Mouse (Mus musculus) CH12.LX (cell line): Measurements from ENCODE around the gene Fxyd2. TPM values are rescaled to one million over a fixed set of nuclear protein-coding genes. Genes with fewer than 3 reads are reported as not detected.

Experiments
- DNase-seq: peaks from one replicate; pipeline ENCODE4 v3.0.0-alpha.2; 2013; ENCODE audit errors: extremely low read depth
- H3K27ac ChIP-seq: 2 replicates; pipeline ENCODE4 v1.5.1; 2012; ENCODE audit warnings: low read depth, mild to moderate bottlenecking, control low read depth, moderate library complexity; ENCODE audit not compliant: insufficient read depth
- H3K27me3 ChIP-seq: replicated peaks from 2 replicates; pipeline ENCODE3; 2012; ENCODE audit warnings: inconsistent platforms
- H3K36me3 ChIP-seq, 2 experiments: replicated peaks in 1 of 2; 2 replicates each; pipeline versions ENCODE3 to v1.6.1; 2012; ENCODE audit warnings: inconsistent platforms in 1 of 2, low read length in 1 of 2, mild to moderate bottlenecking in 1 of 2, mixed read lengths in 1 of 2, moderate library complexity in 1 of 2; ENCODE audit not compliant: control insufficient read depth in 1 of 2, insufficient read depth in 1 of 2
- H3K4me1 ChIP-seq, 2 experiments: 2 replicates each; pipeline ENCODE4 v1.6.1; 2012; ENCODE audit warnings: inconsistent platforms in 1 of 2, moderate library complexity in 1 of 2; ENCODE audit not compliant: insufficient read depth in 2 of 2, control insufficient read depth in 1 of 2
- H3K4me2 ChIP-seq: 2 replicates; pipeline ENCODE4 v1.6.1; 2012; ENCODE audit warnings: low read depth, mild to moderate bottlenecking, control low read depth; ENCODE audit not compliant: poor library complexity, insufficient read depth, severe bottlenecking
- H3K4me3 ChIP-seq, 3 experiments: fragments of 150-350 bp in 1 of 3; sonication (generic) in 1 of 3; replicated peaks in 1 of 3; 2 replicates each; pipeline versions ENCODE3 to v1.5.1; 2011 to 2012; ENCODE audit warnings: low read depth in 2 of 3, low read length in 2 of 3, mild to moderate bottlenecking in 2 of 3, moderate library complexity in 2 of 3, control low read depth in 1 of 3, improper control_type of control experiment in 1 of 3, inconsistent platforms in 1 of 3, mixed read lengths in 1 of 3; ENCODE audit not compliant: poor library complexity in 1 of 3
- H3K79me2 ChIP-seq: replicated peaks from 2 replicates; pipeline ENCODE4 v1.6.1; 2012; ENCODE audit warnings: mild to moderate bottlenecking, moderate library complexity; ENCODE audit not compliant: control insufficient read depth, poor library complexity, insufficient read depth, severe bottlenecking; ENCODE audit errors: extremely low read depth
- H3K9ac ChIP-seq: 2 replicates; pipeline ENCODE4 v1.6.1; 2012; ENCODE audit warnings: low read depth, mild to moderate bottlenecking, control low read depth, moderate library complexity; ENCODE audit not compliant: insufficient read depth
- H3K9me3 ChIP-seq: replicated peaks from 2 replicates; pipeline ENCODE3; 2012; ENCODE audit warnings: low read length, inconsistent platforms, mixed read lengths
- BHLHE40 ChIP-seq: IDR thresholded peaks from 2 replicates; pipeline ENCODE4 v1.6.1; 2011; ENCODE audit warnings: mild to moderate bottlenecking, low read depth, low read length, improper control_type of control experiment
- CHD1 ChIP-seq: IDR thresholded peaks from 2 replicates; pipeline ENCODE4 v1.6.1; 2012; ENCODE audit warnings: low read depth, low read length, improper control_type of control experiment, inconsistent platforms
- IRF4 ChIP-seq: IDR thresholded peaks from 2 replicates; pipeline ENCODE4 v1.6.1; 2014; ENCODE audit warnings: low read depth, mild to moderate bottlenecking, inconsistent platforms, low read length, improper control_type of control experiment
- JUND ChIP-seq: conservative IDR thresholded peaks from 2 replicates; pipeline ENCODE4 v1.6.1; 2011; ENCODE audit warnings: low read depth, low read length, improper control_type of control experiment
- MAFK ChIP-seq: IDR thresholded peaks from 2 replicates; pipeline ENCODE4 v1.6.1; 2011; ENCODE audit warnings: low read length, improper control_type of control experiment; ENCODE audit not compliant: insufficient replicate concordance
- MAX ChIP-seq: IDR thresholded peaks from 2 replicates; pipeline ENCODE4 v1.6.1; 2011; ENCODE audit warnings: low read length, improper control_type of control experiment
- MAZ ChIP-seq: IDR thresholded peaks from 2 replicates; pipeline ENCODE4 v1.6.1; 2012; ENCODE audit warnings: low read depth, mild to moderate bottlenecking, inconsistent platforms, low read length, improper control_type of control experiment, moderate library complexity
- MXI1 ChIP-seq: IDR thresholded peaks from 2 replicates; pipeline ENCODE4 v1.6.1; 2011; ENCODE audit warnings: mild to moderate bottlenecking, low read depth, low read length, improper control_type of control experiment
- NRF1 ChIP-seq: IDR thresholded peaks from 2 replicates; pipeline ENCODE4 v1.6.1; 2014; ENCODE audit warnings: low read depth, mild to moderate bottlenecking, inconsistent platforms, low read length, improper control_type of control experiment, moderate library complexity
- PAX5 ChIP-seq: IDR thresholded peaks from 2 replicates; pipeline ENCODE4 v1.6.1; 2012; ENCODE audit warnings: low read length, inconsistent platforms, mixed read lengths
- POLR2AphosphoS2 ChIP-seq: IDR thresholded peaks from 2 replicates; pipeline ENCODE4 v1.6.1; 2011; ENCODE audit warnings: low read depth, low read length, improper control_type of control experiment
- RAD21 ChIP-seq: IDR thresholded peaks from 2 replicates; pipeline ENCODE4 v1.6.1; 2011; ENCODE audit warnings: low read depth, mild to moderate bottlenecking, low read length, improper control_type of control experiment, moderate library complexity
- RCOR1 ChIP-seq: conservative IDR thresholded peaks from 2 replicates; pipeline ENCODE4 v1.6.1; 2012; ENCODE audit warnings: low read depth, mild to moderate bottlenecking, inconsistent platforms, low read length, improper control_type of control experiment
- SIN3A ChIP-seq: IDR thresholded peaks from 2 replicates; pipeline ENCODE4 v1.6.1; 2012; ENCODE audit warnings: low read length, improper control_type of control experiment, inconsistent platforms
- SMC3 ChIP-seq: IDR thresholded peaks from 2 replicates; pipeline ENCODE4 v1.6.1; 2011; ENCODE audit warnings: low read depth, low read length, improper control_type of control experiment
- ZC3H11A ChIP-seq: IDR thresholded peaks from 2 replicates; pipeline ENCODE4 v1.6.1; 2012; ENCODE audit warnings: low read depth, mild to moderate bottlenecking, inconsistent platforms, low read length, improper control_type of control experiment
- ZKSCAN1 ChIP-seq: IDR thresholded peaks from 2 replicates; pipeline ENCODE4 v1.6.1; 2012; ENCODE audit warnings: low read depth, inconsistent platforms, low read length, improper control_type of control experiment, borderline replicate concordance
- dilution Hi-C: fragments of 300-500 bp; cut with MboI; formaldehyde crosslinking; loops from 2 replicates; pipeline ENCODE4 v1.14.3; 2020; ENCODE audit warnings: low sequenced_read_pairs; ENCODE audit not compliant: extremely low pct_unique_long_range_greater_than_20kb, extremely low pct_ligation_motif_present
- in situ Hi-C: fragments of 300-500 bp; cut with MboI; formaldehyde crosslinking; loops from 3 replicates; pipeline ENCODE4 v1.14.3; 2019; ENCODE audit warnings: low sequenced_read_pairs, low pct_ligation_motif_present, low pct_unique_long_range_greater_than_20kb, mixed read lengths
- polyA plus RNA-seq: library from polyadenylated mRNA; unstranded; fragments of >175 nt; gene quantifications from 2 replicates; pipeline ENCODE4 v1.2.1, GENCODE M21; 2012; ENCODE audit warnings: low read depth; ENCODE audit not compliant: insufficient read length
- total RNA-seq, 2 experiments: library from RNA; depleted of rRNA; stranded (reverse); fragments of 300-350 nt in 1 of 2; fragments of >200 nt in 1 of 2; gene quantifications; 2 replicates each; pipeline ENCODE4 v1.2.3; 2012 to 2014

Fxyd2 gene
- total and polyA plus RNA-seq, 3 experiments = not detected

DNA sequence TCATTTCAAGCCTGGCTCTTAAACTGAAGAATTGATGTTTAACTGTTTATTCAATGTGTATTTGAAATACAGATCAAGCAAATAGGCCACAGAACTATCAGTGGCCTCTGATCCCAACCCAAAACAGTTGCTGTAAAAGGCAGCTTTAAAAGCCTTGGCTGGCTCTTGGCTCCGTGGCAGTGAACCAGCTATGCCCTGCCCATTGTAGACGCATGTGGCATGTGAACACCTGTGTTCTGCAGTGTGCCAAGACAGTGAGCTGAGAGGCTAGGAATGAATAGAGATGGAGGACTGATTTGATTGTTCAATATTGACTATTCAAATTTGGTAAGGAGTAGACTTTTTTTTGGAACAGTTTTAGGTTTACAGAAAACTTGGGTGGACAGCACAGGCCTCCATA lies 22.6 kb upstream of the Fxyd2 start:
- H3K36me3 ChIP-seq = no peaks in the 10 kb centered on the region
- TF ChIP-seq MAZ (no peak), JUND (no peak), MAX (no peak), NRF1 (no peak), IRF4 (no peak), ZKSCAN1 (no peak), RCOR1 (no peak)
- H3K27me3 ChIP-seq = peaks cover 83% of the 10 kb centered on the region
- H3K4me1 ChIP-seq = no peaks in the 10 kb centered on the region
- no peak overlapping the region for H3K4me2 ChIP-seq
- H3K79me2 ChIP-seq = no peaks in the 10 kb centered on the region
- H3K9me3 ChIP-seq = no peaks in the 10 kb centered on the region
- DNase-seq = no peak
- H3K9ac ChIP-seq = no peak overlapping the region
- H3K27ac ChIP-seq = no peak overlapping the region
- dilution Hi-C loops = no loop called here
- H3K4me3 ChIP-seq = no peak overlapping the region
- in situ Hi-C loops = loop anchor here (25.0 kb wide), 1 partner anchor 365 kb away; the partner anchor contains the start of gene Cd3e

- peaks cover 73% of the 10 kb centered on the region for H3K27me3 ChIP-seq
- in situ Hi-C loops (loop anchor here (25.0 kb wide), 1 partner anchor 368 kb away; the partner anchor contains the start of gene Cd3e), dilution Hi-C loops (no loop called here)
- no peaks in the 10 kb centered on the region for H3K79me2 ChIP-seq
- H3K9ac ChIP-seq = no peak overlapping the region
- no peak for DNase-seq
- H3K9me3 ChIP-seq = no peaks in the 10 kb centered on the region
- no peak overlapping the region for H3K4me3 ChIP-seq
- no peak for TF ChIP-seq SIN3A
- TF ChIP-seq SMC3 = no peak
- TF ChIP-seq PAX5 = no peak
- no peak for TF ChIP-seq POLR2AphosphoS2
- no peak for TF ChIP-seq ZC3H11A
- TF ChIP-seq MAFK = no peak
- no peak for TF ChIP-seq NRF1
- no peak for TF ChIP-seq CHD1
- no peak for TF ChIP-seq MXI1
- no peak for TF ChIP-seq RAD21
- no peak for TF ChIP-seq BHLHE40
- H3K36me3 ChIP-seq = no peaks in the 10 kb centered on the region
- H3K4me1 ChIP-seq = no peaks in the 10 kb centered on the region
- H3K4me2 ChIP-seq = no peak overlapping the region
- H3K27ac ChIP-seq = no peak overlapping the region
Observed at GRCm38 (mm10) chr9:45380411-45381251, 18.8 kb upstream of the Fxyd2 start.
